ENCODE assay signal across 9 mouse cellular contexts in genomic region chr11:98446562-98447474, GRCm38 (mm10). TPM values are rescaled to one million over a fixed set of nuclear protein-coding genes. Genes with fewer than 3 reads are reported as not detected.
DNase-seq lines count a peak whose midpoint lies in the region; ATAC-seq and TF ChIP-seq lines count a peak whose summit lies in the region.
"Had no signal": no experiment of that assay in that cellular context is flagged by ENCODE, and none has a peak within 500 bp of the region (broad histone marks: within the 10 kb centered on the region; RNA-seq: fewer than 3 reads in every experiment).

No protein-coding gene starts in this region.

- H3K36me3 ChIP-seq in hindbrain, embryonic 11.5 days (ENCODE audit: control insufficient read depth, insufficient read depth, low read length) = no peaks in the 10 kb centered on the region
- H3K36me3 ChIP-seq in limb, embryonic 12.5 days = no peaks in the 10 kb centered on the region
- no peaks in the 10 kb centered on the region for H3K36me3 ChIP-seq in midbrain, embryonic 16.5 days (ENCODE audit: control insufficient read depth, insufficient read depth, low read length)

- H3K9ac ChIP-seq in hindbrain, embryonic 11.5 days (ENCODE audit: low read depth, low read length) = no peak overlapping the region
- H3K9ac ChIP-seq in limb, embryonic 12.5 days (replicated peaks) = 0 out of 2 replicates have a peak overlapping the region, but pooled peaks have one; percentile 8
- 0 out of 2 replicates have a peak overlapping the region, but pooled peaks have one; percentile 1 for H3K9ac ChIP-seq in midbrain, embryonic 16.5 days (ENCODE audit: low read depth, low read length)

- DNase-seq in gastrocnemius, adult 2 months = peak; percentile 25
- DNase-seq in gastrocnemius, postnatal 36 days = no peak
- peak; percentile 75 for DNase-seq in cerebellum, adult 9-10 months
- peak; percentile 16 for DNase-seq in hindbrain, embryonic 11.5 days (ENCODE audit: low spot score)
- DNase-seq in Muller cell, postnatal 12 days (ENCODE audit: inconsistent ontology term) = no peak
- no peak for DNase-seq in layer of hippocampus, postnatal 14 days (ENCODE audit: low spot score in 2 of 2)

- 1% methylated on average over 33 of the region's 33 CpGs for WGBS in hindbrain, embryonic 11.5 days
- WGBS in limb, embryonic 12.5 days = 2% methylated on average over 32 of the region's 33 CpGs
- 3% methylated on average over 33 of the region's 33 CpGs for WGBS in midbrain, embryonic 16.5 days

- peaks cover 20% of the 10 kb centered on the region for H3K27me3 ChIP-seq in hindbrain, embryonic 11.5 days (ENCODE audit: control insufficient read depth, insufficient read depth, low read length)
- peaks cover 42% of the 10 kb centered on the region for H3K27me3 ChIP-seq in limb, embryonic 12.5 days
- peaks cover 15% of the 10 kb centered on the region for H3K27me3 ChIP-seq in midbrain, embryonic 16.5 days (ENCODE audit: control insufficient read depth, insufficient read depth, low read depth, low read length)

- no peaks in the 10 kb centered on the region for H3K9me3 ChIP-seq in hindbrain, embryonic 11.5 days (ENCODE audit: control insufficient read depth, low read length)
- no peaks in the 10 kb centered on the region for H3K9me3 ChIP-seq in limb, embryonic 12.5 days
- no peaks in the 10 kb centered on the region for H3K9me3 ChIP-seq in midbrain, embryonic 16.5 days (replicated peaks; ENCODE audit: control insufficient read depth, low read length, poor library complexity, severe bottlenecking)

- peak overlapping the region; percentile 9 for H3K4me3 ChIP-seq in gastrocnemius, adult 2 months
- peak overlapping the region; percentile 14; the same call in 1 of the 2 replicates for H3K4me3 ChIP-seq in hindbrain, embryonic 11.5 days (ENCODE audit: low read depth, low read length)
- peak overlapping the region; percentile 27 for H3K4me3 ChIP-seq in limb, embryonic 12.5 days (replicated peaks)
- no peak overlapping the region for H3K4me3 ChIP-seq in midbrain, embryonic 16.5 days (ENCODE audit: low read depth, low read length)

- no peak overlapping the region for H3K27ac ChIP-seq in gastrocnemius, adult 2 months
- no peak overlapping the region for H3K27ac ChIP-seq in hindbrain, embryonic 11.5 days (ENCODE audit: low read depth, low read length)
- H3K27ac ChIP-seq in limb, embryonic 12.5 days = no peak overlapping the region
- no peak overlapping the region for H3K27ac ChIP-seq in midbrain, embryonic 16.5 days (ENCODE audit: low read length)

- H3K4me2 ChIP-seq in hindbrain, embryonic 11.5 days (replicated peaks; ENCODE audit: low read depth, low read length) = no peak overlapping the region
- H3K4me2 ChIP-seq in limb, embryonic 12.5 days = peak overlapping the region; percentile 44
- peak overlapping the region; percentile 26; the same call in 1 of the 2 replicates for H3K4me2 ChIP-seq in midbrain, embryonic 16.5 days (ENCODE audit: low read length)

- no peak for TF ChIP-seq CTCF in gastrocnemius, adult 2 months (IDR thresholded peaks at IDR 0.05)

- ATAC-seq in hindbrain, embryonic 11.5 days (ENCODE audit: low FRiP score) = no peak
- ATAC-seq in limb, embryonic 12.5 days (ENCODE audit: insufficient number of reproducible peaks, insufficient read depth, low FRiP score, low TSS enrichment, low read depth) = no peak
- ATAC-seq in midbrain, embryonic 16.5 days = no peak

- peaks cover 4% of the 10 kb centered on the region; the same call in 1 of the 2 replicates for H3K4me1 ChIP-seq in hindbrain, embryonic 11.5 days (replicated peaks; ENCODE audit: control insufficient read depth, insufficient read depth, low read length)
- peaks cover 18% of the 10 kb centered on the region for H3K4me1 ChIP-seq in limb, embryonic 12.5 days (replicated peaks)
- no peaks in the 10 kb centered on the region for H3K4me1 ChIP-seq in midbrain, embryonic 16.5 days (ENCODE audit: control insufficient read depth, insufficient read depth, low read length)

- intact Hi-C loops in gastrocnemius, adult 2 months (cut with DNase I) = no loop called here
- intact Hi-C loops in gastrocnemius, postnatal 36 days (cut with DNase I) = no loop called here

RNA-seq across cellular contexts. Expression of gene Grb7, which starts 0.6 kb away (rescaled TPM):
- not detected for total RNA-seq in gastrocnemius, adult 2 months (2021)
- total RNA-seq in gastrocnemius, postnatal 36 days (2021) = not detected
- polyA plus RNA-seq in hindbrain, embryonic 11.5 days (2014; fragmentation: Nextera tagmentation; extraction: Ambion mirVana) = 2.1 and 3.3 TPM in 2 replicates
- polyA plus RNA-seq in limb, embryonic 12.5 days (2016; fragmentation: Nextera tagmentation; extraction: Ambion mirVana) = 5.1 and 5.4 TPM in 2 replicates
- 0.42 and 0.82 TPM in 2 replicates for polyA plus RNA-seq in midbrain, embryonic 16.5 days (2015; fragmentation: Nextera tagmentation; extraction: Ambion mirVana)
- 1 to 10 TPM; 1.1 to 1.6 TPM for total RNA-seq in layer of hippocampus, postnatal 14 days (2021)
- polyA plus RNA-seq: C2C12 had no signal

RNA-seq across cellular contexts. Expression of gene Mien1, which starts 8.0 kb away (rescaled TPM):
- 10 to 100 TPM; 30.3 to 37.4 TPM for total RNA-seq in gastrocnemius, adult 2 months (2021)
- 10 to 100 TPM; 27.2 to 36.5 TPM for total RNA-seq in gastrocnemius, postnatal 36 days (2021)
- 152 and 167 TPM in 2 replicates for polyA plus RNA-seq in hindbrain, embryonic 11.5 days (2014; fragmentation: Nextera tagmentation; extraction: Ambion mirVana)
- 74.4 and 79.8 TPM in 2 replicates for polyA plus RNA-seq in limb, embryonic 12.5 days (2016; fragmentation: Nextera tagmentation; extraction: Ambion mirVana)
- polyA plus RNA-seq in midbrain, embryonic 16.5 days (2015; fragmentation: Nextera tagmentation; extraction: Ambion mirVana) = 252 TPM in 2 replicates
- total RNA-seq in layer of hippocampus, postnatal 14 days (2021) = 100 to 1,000 TPM in 1 of 2 experiments, 10 to 100 TPM in 1; 87.7 to 102 TPM

RNA-seq across cellular contexts. Expression of gene Erbb2, which starts 34.5 kb away (rescaled TPM):
- total RNA-seq in gastrocnemius, adult 2 months (2021) = 1 to 10 TPM; 1.6 to 1.9 TPM
- 1 to 10 TPM; 1.8 to 2.9 TPM for total RNA-seq in gastrocnemius, postnatal 36 days (2021)
- 15.5 and 17.2 TPM in 2 replicates for polyA plus RNA-seq in hindbrain, embryonic 11.5 days (2014; fragmentation: Nextera tagmentation; extraction: Ambion mirVana)
- 40.8 and 45.7 TPM in 2 replicates for polyA plus RNA-seq in limb, embryonic 12.5 days (2016; fragmentation: Nextera tagmentation; extraction: Ambion mirVana)
- polyA plus RNA-seq in midbrain, embryonic 16.5 days (2015; fragmentation: Nextera tagmentation; extraction: Ambion mirVana) = 5.2 and 5.7 TPM in 2 replicates
- 1 to 10 TPM; 2.4 to 2.9 TPM for total RNA-seq in layer of hippocampus, postnatal 14 days (2021)

RNA-seq across cellular contexts. Expression of gene Pgap3, which starts 46.5 kb away (rescaled TPM):
- total RNA-seq in gastrocnemius, adult 2 months (2021) = 1 to 10 TPM; 2.2 to 3.0 TPM
- 1 to 10 TPM; 1.8 to 2.2 TPM for total RNA-seq in gastrocnemius, postnatal 36 days (2021)
- 4.3 and 4.5 TPM in 2 replicates for polyA plus RNA-seq in hindbrain, embryonic 11.5 days (2014; fragmentation: Nextera tagmentation; extraction: Ambion mirVana)
- 7.9 and 9.7 TPM in 2 replicates for polyA plus RNA-seq in limb, embryonic 12.5 days (2016; fragmentation: Nextera tagmentation; extraction: Ambion mirVana)
- 7.4 and 8.6 TPM in 2 replicates for polyA plus RNA-seq in midbrain, embryonic 16.5 days (2015; fragmentation: Nextera tagmentation; extraction: Ambion mirVana)
- 10 to 100 TPM; 10.0 to 10.1 TPM for total RNA-seq in layer of hippocampus, postnatal 14 days (2021)

Comparison
In these comparisons a context has a peak if more than half of its experiments do, and no peak if none do; other contexts are left out.
1. DNase-seq: peak in gastrocnemius, adult 2 months (single experiment), cerebellum, adult 9-10 months (single experiment) and hindbrain, embryonic 11.5 days (single experiment); none in gastrocnemius, postnatal 36 days (0 of 2), Muller cell, postnatal 12 days (single experiment) and layer of hippocampus, postnatal 14 days (0 of 2).